Mouse (Mus musculus) cerebellum, adult 8-10 months (tissue): ENCODE data around the gene Ergic3.

Experiments
- DNase-seq: peaks from one replicate; pipeline ENCODE4 v3.0.0; 2022

The Ergic3 gene

GRCm38 (mm10) chr2:156007888-156008532, at the start of gene Ergic3, which contains the start of gene 6430550D23Rik:
TSS of gene Ergic3 (plus strand) at chr2:156008045.
TSS of gene 6430550D23Rik (minus strand) at chr2:156007977.
- DNase-seq, result peak; percentile 97

- DNase-seq, result no peak
Observed at GRCm38 (mm10) chr2:155959981-155960380, 47.9 kb upstream of the Ergic3 start.

- DNase-seq, result no peak
Observed at GRCm38 (mm10) chr2:155961862-155962261, 46.0 kb upstream of the Ergic3 start.

GRCm38 (mm10) chr2:155962991-155963390, 44.9 kb upstream of the Ergic3 start:
- peak; percentile 38 for DNase-seq

- DNase-seq, result no peak
Observed at GRCm38 (mm10) chr2:155973348-155973747, 34.5 kb upstream of the Ergic3 start.

GRCm38 (mm10) chr2:155974087-155974731, 33.6 kb upstream of the Ergic3 start:
- DNase-seq, result no peak

GRCm38 (mm10) chr2:155979328-155979991, 28.4 kb upstream of the Ergic3 start:
- no peak for DNase-seq

GRCm38 (mm10) chr2:155985776-155986175, 22.1 kb upstream of the Ergic3 start:
- DNase-seq, result no peak

- no peak for DNase-seq
Observed at GRCm38 (mm10) chr2:155987131-155987530, 20.7 kb upstream of the Ergic3 start.

GRCm38 (mm10) chr2:155989085-155989484, 18.8 kb upstream of the Ergic3 start:
- DNase-seq, result peak; percentile 59

- peak; percentile 44 for DNase-seq
Observed at GRCm38 (mm10) chr2:155991151-155991550, 16.7 kb upstream of the Ergic3 start.

GRCm38 (mm10) chr2:155991863-155992321, 16.0 kb upstream of the Ergic3 start:
- DNase-seq, result peak; percentile 95

GRCm38 (mm10) chr2:156005393-156005792, 2.5 kb upstream of the Ergic3 start:
- no peak for DNase-seq

GRCm38 (mm10) chr2:156018106-156018505, 10.3 kb downstream of the Ergic3 start:
- DNase-seq, result no peak

- DNase-seq, result no peak
Observed at GRCm38 (mm10) chr2:156021219-156021618, 13.4 kb downstream of the Ergic3 start.

GRCm38 (mm10) chr2:156021765-156022164, 13.9 kb downstream of the Ergic3 start:
- no peak for DNase-seq

- no peak for DNase-seq
Observed at GRCm38 (mm10) chr2:156025482-156025881, 17.6 kb downstream of the Ergic3 start.

- DNase-seq, result no peak
Observed at GRCm38 (mm10) chr2:156039390-156039789, 31.5 kb downstream of the Ergic3 start.

GRCm38 (mm10) chr2:156042903-156043302, 35.1 kb downstream of the Ergic3 start:
- no peak for DNase-seq

- no peak for DNase-seq
Observed at GRCm38 (mm10) chr2:156047929-156048328, 40.1 kb downstream of the Ergic3 start.

- DNase-seq, result no peak
Observed at GRCm38 (mm10) chr2:156052816-156053215, 45.0 kb downstream of the Ergic3 start, which contains the start of gene Fer1l4. TSS of gene Fer1l4 (minus strand) at chr2:156052947.

- peak; percentile 61 for DNase-seq
Observed at GRCm38 (mm10) chr2:156065099-156066041, 57.5 kb downstream of the Ergic3 start, which contains the start of gene Spag4. TSS of gene Spag4 (plus strand) at chr2:156065175.
